In the genomic region with DNA sequence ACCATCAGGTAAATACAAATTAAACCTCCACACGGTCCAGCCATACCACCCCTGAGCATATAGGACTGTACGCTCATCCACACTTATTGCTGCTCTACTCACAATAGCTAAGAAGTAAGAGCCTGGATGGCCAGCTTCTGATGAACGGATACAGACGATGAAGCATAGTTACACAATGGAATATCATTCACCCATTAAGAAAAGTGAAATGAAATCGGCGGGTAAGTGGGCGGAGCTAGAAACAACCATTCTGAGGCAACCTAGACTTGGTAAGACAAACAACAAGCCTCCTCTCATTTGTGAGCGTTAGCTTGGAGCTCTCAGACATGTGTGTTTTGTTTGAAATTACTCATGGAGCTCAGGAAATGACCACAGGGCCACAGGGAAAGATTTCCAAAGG, we compare ENCODE assay signal across 24 mouse cellular contexts. TPM values are rescaled to one million over a fixed set of nuclear protein-coding genes. Genes with fewer than 3 reads are reported as not detected.
DNase-seq lines count a peak whose midpoint lies in the region; ATAC-seq and TF ChIP-seq lines count a peak whose summit lies in the region.
"Had no signal": no experiment of that assay in that cellular context is flagged by ENCODE, and none has a peak within 500 bp of the region (broad histone marks: within the 10 kb centered on the region; RNA-seq: fewer than 3 reads in every experiment).

No protein-coding gene starts in this region.

- no peak overlapping the region for H3K27ac ChIP-seq in forebrain, embryonic 11.5 days (ENCODE audit: low read depth, low read length)
- H3K27ac ChIP-seq in forebrain, embryonic 14.5 days (ENCODE audit: low read depth, low read length): no peak overlapping the region
- peak overlapping the region; percentile 42 for H3K27ac ChIP-seq in ES-Bruce4 (ENCODE audit: insufficient read depth, low read length)
- H3K27ac ChIP-seq: embryonic facial prominence, embryonic 10.5 days; embryonic facial prominence, embryonic 12.5 days; forebrain, embryonic 12.5 days; forebrain, embryonic 15.5 days had no signal

- no peaks in the 10 kb centered on the region for H3K4me1 ChIP-seq in forebrain, embryonic 11.5 days (replicated peaks; ENCODE audit: control insufficient read depth, insufficient read depth, low read length)
- H3K4me1 ChIP-seq in forebrain, embryonic 14.5 days (ENCODE audit: control insufficient read depth, insufficient read depth, low read length): no peaks in the 10 kb centered on the region
- peaks cover 9% of the 10 kb centered on the region for H3K4me1 ChIP-seq in ES-Bruce4 (ENCODE audit: control insufficient read depth, insufficient read depth, low read length)
- H3K4me1 ChIP-seq: embryonic facial prominence, embryonic 12.5 days; forebrain, embryonic 12.5 days; forebrain, embryonic 15.5 days had no signal

- H3K4me2 ChIP-seq in forebrain, embryonic 11.5 days (ENCODE audit: low read depth, low read length, severe bottlenecking): no peak overlapping the region
- H3K4me2 ChIP-seq in forebrain, embryonic 14.5 days (ENCODE audit: low read length): no peak overlapping the region
- H3K4me2 ChIP-seq: embryonic facial prominence, embryonic 12.5 days; forebrain, embryonic 12.5 days; forebrain, embryonic 15.5 days had no signal

- no peak overlapping the region for H3K9ac ChIP-seq in forebrain, embryonic 11.5 days (ENCODE audit: low read length)
- no peak overlapping the region for H3K9ac ChIP-seq in forebrain, embryonic 14.5 days (ENCODE audit: low read length)
- peak overlapping the region; percentile 11; the same call in 1 of the 2 replicates for H3K9ac ChIP-seq in ES-Bruce4 (ENCODE audit: low read depth, poor library complexity, severe bottlenecking)
- H3K9ac ChIP-seq: embryonic facial prominence, embryonic 12.5 days; forebrain, embryonic 12.5 days; forebrain, embryonic 15.5 days; forebrain, postnatal 0 days had no signal

- no peak overlapping the region for H3K4me3 ChIP-seq in forebrain, embryonic 11.5 days (ENCODE audit: low read depth, low read length)
- no peak overlapping the region for H3K4me3 ChIP-seq in forebrain, embryonic 14.5 days (ENCODE audit: low read depth, low read length)
- peak overlapping the region; percentile 45 for H3K4me3 ChIP-seq in ES-Bruce4 (ENCODE audit: low read depth, low read length)
- H3K4me3 ChIP-seq: embryonic facial prominence, embryonic 10.5 days; embryonic facial prominence, embryonic 12.5 days; forebrain, embryonic 12.5 days; forebrain, embryonic 15.5 days had no signal

- no peaks in the 10 kb centered on the region for H3K27me3 ChIP-seq in forebrain, embryonic 11.5 days (ENCODE audit: control insufficient read depth, insufficient read depth, low read length)
- no peaks in the 10 kb centered on the region for H3K27me3 ChIP-seq in forebrain, embryonic 14.5 days (replicated peaks; ENCODE audit: control insufficient read depth, insufficient read depth, low read length)
- no peaks in the 10 kb centered on the region for H3K27me3 ChIP-seq in ES-Bruce4 (ENCODE audit: control insufficient read depth, insufficient read depth, low read length, poor library complexity, severe bottlenecking)
- H3K27me3 ChIP-seq: embryonic facial prominence, embryonic 12.5 days; forebrain, embryonic 12.5 days; forebrain, embryonic 15.5 days; Patski had no signal

- TF ChIP-seq CTCF in ES-Bruce4 (IDR thresholded peaks at IDR 0.05; ENCODE audit: low read depth, low read length): no peak

- no peak for ATAC-seq in forebrain, embryonic 11.5 days (replicated peaks; ENCODE audit: low FRiP score)
- ATAC-seq in forebrain, embryonic 14.5 days: no peak
- ATAC-seq in granulocyte monocyte progenitor cell, adult 5-6 weeks (replicated peaks; ENCODE audit: poor library complexity, severe bottlenecking): peak; percentile 52
- ATAC-seq: activated CD4-positive, CD25-positive, alpha-beta regulatory T cell, adult 4 months; forebrain, embryonic 15.5 days; forebrain, postnatal 0 days; Patski had no signal

- TF ChIP-seq EP300 in ES-Bruce4 (IDR thresholded peaks at IDR 0.05; ENCODE audit: insufficient read depth, low read depth, low read length): no peak

- no peaks in the 10 kb centered on the region for H3K36me3 ChIP-seq in forebrain, embryonic 11.5 days (ENCODE audit: control insufficient read depth, insufficient read depth, low read length)
- H3K36me3 ChIP-seq in forebrain, embryonic 14.5 days (ENCODE audit: control insufficient read depth, insufficient read depth, low read length): no peaks in the 10 kb centered on the region
- H3K36me3 ChIP-seq in ES-Bruce4 (ENCODE audit: control insufficient read depth, insufficient read depth, low read length, poor library complexity, severe bottlenecking): no peaks in the 10 kb centered on the region
- H3K36me3 ChIP-seq: embryonic facial prominence, embryonic 12.5 days; forebrain, embryonic 12.5 days had no signal

- DNase-seq in forebrain, embryonic 11.5 days (ENCODE audit: low spot score): peak; percentile 38
- no peak for DNase-seq in forebrain, embryonic 14.5 days (ENCODE audit: low spot score)
- DNase-seq in lung, postnatal 10 days: peak; percentile 43
- DNase-seq in lung, adult 18-20 months: no peak
- DNase-seq in right cerebral cortex, postnatal 36 days (ENCODE audit: low spot score in 2 of 2): no peak
- DNase-seq in frontal cortex, adult 2 months (ENCODE audit: extremely low spot score in 1 of 2, low spot score in 1 of 2): no peak
- DNase-seq: adrenal gland, adult 8-10 months; adrenal gland, postnatal 14 days; adrenal gland, postnatal 36 days; cerebellum, adult 11-12 months; cerebellum, adult 2 months; cerebellum, adult 9-10 months; cerebellum, postnatal 10 days; cerebellum, postnatal 25 days; forebrain, postnatal 0 days had no signal

- WGBS in forebrain, embryonic 11.5 days: 88% methylated on average over 8 of the region's 8 CpGs
- 90% methylated on average over 8 of the region's 8 CpGs for WGBS in forebrain, embryonic 14.5 days

- no peaks in the 10 kb centered on the region for H3K9me3 ChIP-seq in forebrain, embryonic 11.5 days (ENCODE audit: control insufficient read depth, low read length)
- no peaks in the 10 kb centered on the region for H3K9me3 ChIP-seq in forebrain, embryonic 14.5 days (replicated peaks; ENCODE audit: control insufficient read depth, low read length)
- H3K9me3 ChIP-seq in ES-Bruce4 (replicated peaks; ENCODE audit: control insufficient read depth, insufficient read depth, low read length, poor library complexity, severe bottlenecking): no peaks in the 10 kb centered on the region
- H3K9me3 ChIP-seq: embryonic facial prominence, embryonic 10.5 days; embryonic facial prominence, embryonic 12.5 days; forebrain, embryonic 12.5 days; forebrain, embryonic 15.5 days; G1E had no signal

- no peak for TF ChIP-seq POLR2A in ES-Bruce4 (IDR thresholded peaks at IDR 0.05; ENCODE audit: insufficient read depth, low read length)

RNA-seq across cellular contexts. Expression of a gene that starts 8.4 kb away (rescaled TPM):
- polyA plus RNA-seq in forebrain, embryonic 11.5 days (2014; fragmentation: Nextera tagmentation; extraction: Ambion mirVana): 5.2 and 7.8 TPM in 2 replicates
- polyA plus RNA-seq in forebrain, embryonic 14.5 days (2014; fragmentation: Nextera tagmentation; extraction: Ambion mirVana): 4.5 and 6.5 TPM in 2 replicates
- 26.9 and 27.9 TPM in 2 replicates for polyA plus RNA-seq in ES-Bruce4 (2011; ENCODE audit: insufficient read depth, insufficient read length, low read depth, missing spikeins)
- total RNA-seq in granulocyte monocyte progenitor cell, adult 5-6 weeks (2014; fragmentation: Nextera tagmentation): 35.6 and 40.0 TPM in 2 replicates
- total RNA-seq in granulocyte monocyte progenitor cell, adult 5-6 weeks (2017): 33.5 and 33.6 TPM in 2 replicates
- 6.2 and 6.6 TPM in 2 replicates for polyA plus RNA-seq in frontal cortex, adult 2 months (2012; rRNA removed)

RNA-seq across cellular contexts. Expression of a gene that starts 53.1 kb away (rescaled TPM):
- 22.9 and 23.4 TPM in 2 replicates for polyA plus RNA-seq in forebrain, embryonic 11.5 days (2014; fragmentation: Nextera tagmentation; extraction: Ambion mirVana)
- polyA plus RNA-seq in forebrain, embryonic 14.5 days (2014; fragmentation: Nextera tagmentation; extraction: Ambion mirVana): 19.9 and 23.8 TPM in 2 replicates
- polyA plus RNA-seq in ES-Bruce4 (2011; ENCODE audit: insufficient read depth, insufficient read length, low read depth, missing spikeins): 22.1 and 23.5 TPM in 2 replicates
- 18.6 and 30.9 TPM in 2 replicates for total RNA-seq in granulocyte monocyte progenitor cell, adult 5-6 weeks (2014; fragmentation: Nextera tagmentation)
- total RNA-seq in granulocyte monocyte progenitor cell, adult 5-6 weeks (2017): 44.5 and 47.2 TPM in 2 replicates
- 43.9 and 44.5 TPM in 2 replicates for polyA plus RNA-seq in frontal cortex, adult 2 months (2012; rRNA removed)

Comparison
In these comparisons a context has a peak if more than half of its experiments do, and no peak if none do; other contexts are left out.
1. DNase-seq: peak in forebrain, embryonic 11.5 days (single experiment) and lung, postnatal 10 days (single experiment); none in forebrain, embryonic 14.5 days (single experiment), lung, adult 18-20 months (0 of 2), right cerebral cortex, postnatal 36 days (0 of 2) and frontal cortex, adult 2 months (0 of 2).